ENCODE assay signal across 17 mouse cellular contexts in genomic region chr5:46732510-46732909, GRCm38 (mm10).
A peak's percentile ranks its signal among the peaks of the same experiment; 100 is the strongest.
DNase-seq lines count a peak whose midpoint lies in the region; ATAC-seq and TF ChIP-seq lines count a peak whose summit lies in the region.
"Had no signal": no experiment of that assay in that cellular context is flagged by ENCODE, and none has a peak within 500 bp of the region (broad histone marks: within the 10 kb centered on the region; RNA-seq: fewer than 3 reads in every experiment).

No protein-coding gene starts in this region.

- DNase-seq in retina, embryonic 14.5 days (ENCODE audit: low spot score), result peak; percentile 11
- no peak for DNase-seq in retina, postnatal 1 day
- no peak for DNase-seq in urinary bladder, postnatal 36 days (ENCODE audit: low spot score in 2 of 2)
- DNase-seq: adrenal gland, adult 2 months; adrenal gland, postnatal 25 days; cerebellum, adult 2 months; cerebellum, postnatal 14 days; embryo, embryonic 11 days; gastrocnemius, postnatal 14 days had no signal

- H3K4me2 ChIP-seq in intestine, postnatal 0 days (replicated peaks; ENCODE audit: low read depth), result no peak overlapping the region
- no peak overlapping the region for H3K4me2 ChIP-seq in intestine, embryonic 16.5 days (ENCODE audit: low read depth, low read length)
- no peak overlapping the region for H3K4me2 ChIP-seq in limb, embryonic 13.5 days (replicated peaks)
- H3K4me2 ChIP-seq: embryonic facial prominence, embryonic 12.5 days; forebrain, embryonic 12.5 days; heart, embryonic 12.5 days; hindbrain, embryonic 15.5 days had no signal

- H3K36me3 ChIP-seq in intestine, postnatal 0 days (ENCODE audit: control insufficient read depth, insufficient read depth), result no peaks in the 10 kb centered on the region
- H3K36me3 ChIP-seq in intestine, embryonic 16.5 days (ENCODE audit: control insufficient read depth, insufficient read depth, low read length), result no peaks in the 10 kb centered on the region
- no peaks in the 10 kb centered on the region for H3K36me3 ChIP-seq in limb, embryonic 13.5 days
- H3K36me3 ChIP-seq: embryonic facial prominence, embryonic 12.5 days; forebrain, embryonic 12.5 days; heart, embryonic 12.5 days; hindbrain, embryonic 15.5 days had no signal

- H3K9ac ChIP-seq in intestine, postnatal 0 days (ENCODE audit: low read depth, low read length), result no peak overlapping the region
- no peak overlapping the region for H3K9ac ChIP-seq in intestine, embryonic 16.5 days (ENCODE audit: low read depth, low read length)
- no peak overlapping the region for H3K9ac ChIP-seq in limb, embryonic 13.5 days
- H3K9ac ChIP-seq: embryonic facial prominence, embryonic 12.5 days; forebrain, embryonic 12.5 days; heart, embryonic 12.5 days; hindbrain, embryonic 15.5 days had no signal

- H3K4me1 ChIP-seq in intestine, postnatal 0 days (replicated peaks; ENCODE audit: control insufficient read depth, insufficient read depth, low read length), result no peaks in the 10 kb centered on the region
- no peaks in the 10 kb centered on the region for H3K4me1 ChIP-seq in intestine, embryonic 16.5 days (ENCODE audit: control insufficient read depth, insufficient read depth, low read length)
- H3K4me1 ChIP-seq in limb, embryonic 13.5 days, result peaks cover 8% of the 10 kb centered on the region; the same call in 1 of the 2 replicates
- H3K4me1 ChIP-seq: embryonic facial prominence, embryonic 12.5 days; forebrain, embryonic 12.5 days; heart, embryonic 12.5 days; hindbrain, embryonic 15.5 days had no signal

- H3K27me3 ChIP-seq in intestine, postnatal 0 days (replicated peaks; ENCODE audit: control insufficient read depth, insufficient read depth, low read length), result no peaks in the 10 kb centered on the region
- H3K27me3 ChIP-seq in intestine, embryonic 16.5 days (replicated peaks; ENCODE audit: control insufficient read depth, insufficient read depth, low read length), result no peaks in the 10 kb centered on the region
- H3K27me3 ChIP-seq in limb, embryonic 13.5 days, result no peaks in the 10 kb centered on the region
- H3K27me3 ChIP-seq: embryonic facial prominence, embryonic 12.5 days; forebrain, embryonic 12.5 days; heart, embryonic 12.5 days; hindbrain, embryonic 15.5 days had no signal

- 79% methylated on average over 3 of the region's 3 CpGs for WGBS in intestine, postnatal 0 days
- WGBS in intestine, embryonic 16.5 days, result 81% methylated on average over 3 of the region's 3 CpGs
- WGBS in limb, embryonic 13.5 days, result 56% methylated on average over 3 of the region's 3 CpGs

- no peak overlapping the region for H3K4me3 ChIP-seq in intestine, postnatal 0 days (ENCODE audit: low read depth, low read length)
- no peak overlapping the region for H3K4me3 ChIP-seq in intestine, embryonic 16.5 days (ENCODE audit: low read length)
- H3K4me3 ChIP-seq in limb, embryonic 13.5 days, result no peak overlapping the region
- H3K4me3 ChIP-seq: embryonic facial prominence, embryonic 12.5 days; forebrain, embryonic 12.5 days; heart, embryonic 12.5 days; hindbrain, embryonic 15.5 days had no signal

- TF ChIP-seq CTCF in intestine, postnatal 0 days (IDR thresholded peaks at IDR 0.05; ENCODE audit: low read depth), result 0 out of 2 replicates have a peak, but pooled peaks have one; percentile 3

- no peak for ATAC-seq in intestine, postnatal 0 days
- no peak for ATAC-seq in intestine, embryonic 16.5 days
- peak; percentile 15; the same call in 1 of the 2 replicates for ATAC-seq in limb, embryonic 13.5 days (ENCODE audit: low FRiP score, low read depth)
- ATAC-seq: forebrain, embryonic 16.5 days had no signal

- no peaks in the 10 kb centered on the region for H3K9me3 ChIP-seq in intestine, postnatal 0 days (ENCODE audit: control insufficient read depth)
- H3K9me3 ChIP-seq in intestine, embryonic 16.5 days (ENCODE audit: control insufficient read depth, low read length), result no peaks in the 10 kb centered on the region
- 0 out of 2 replicates have a peak, but pooled peaks cover 3% of the 10 kb centered on the region for H3K9me3 ChIP-seq in limb, embryonic 13.5 days
- H3K9me3 ChIP-seq: embryonic facial prominence, embryonic 12.5 days; forebrain, embryonic 12.5 days; heart, embryonic 12.5 days; hindbrain, embryonic 15.5 days had no signal

- no peak overlapping the region for H3K27ac ChIP-seq in intestine, postnatal 0 days (ENCODE audit: low read depth, low read length)
- no peak overlapping the region for H3K27ac ChIP-seq in intestine, embryonic 16.5 days (ENCODE audit: low read length)
- H3K27ac ChIP-seq in limb, embryonic 13.5 days, result no peak overlapping the region
- H3K27ac ChIP-seq: embryonic facial prominence, embryonic 12.5 days; forebrain, embryonic 12.5 days; hindbrain, embryonic 15.5 days had no signal
